Mouse (Mus musculus): ENCODE results near the gene Mipol1. TPM values are rescaled to one million over a fixed set of nuclear protein-coding genes. Genes with fewer than 3 reads are reported as not detected.
"Not testable (repeated sequence)": the region's sequence is repeated elsewhere in the genome, so short reads cannot be mapped to it uniquely, and the experiment has no call there.

The Mipol1 gene
- total and polyA plus RNA-seq, 3 experiments, result 6.4 to 10.4 (median 6.6) TPM

GRCm38 (mm10) chr12:57428243-57428642 lies 198.0 kb downstream of the Mipol1 start:
- Histone ChIP-seq H3K36me3 (replicated peaks in 1 of 2; ENCODE audit: control insufficient read depth in 1 of 2, insufficient read depth in 1 of 2, low read length in 1 of 2) (no peaks in the 10 kb centered on the region), H3K79me2 (replicated peaks; ENCODE audit: control insufficient read depth, extremely low read depth, insufficient read depth, poor library complexity, severe bottlenecking) (no peaks in the 10 kb centered on the region), H3K4me3 (replicated peaks in 1 of 3; ENCODE audit: low read depth in 2 of 3, low read length in 2 of 3, poor library complexity in 1 of 3) (no peak overlapping the region), H3K4me1 (ENCODE audit: control insufficient read depth in 1 of 2, insufficient read depth in 2 of 2) (no peaks in the 10 kb centered on the region), H3K9ac (ENCODE audit: insufficient read depth, low read depth) (no peak overlapping the region), H3K27me3 (replicated peaks) (no peaks in the 10 kb centered on the region), H3K27ac (ENCODE audit: insufficient read depth, low read depth) (no peak overlapping the region), H3K4me2 (ENCODE audit: insufficient read depth, low read depth, poor library complexity, severe bottlenecking) (no peak overlapping the region), H3K9me3 (replicated peaks; ENCODE audit: low read length) (no peaks in the 10 kb centered on the region)
- TF ChIP-seq KAT2A (IDR thresholded peaks at IDR 0.05; ENCODE audit: insufficient replicate concordance, low read length) (no peak), MAZ (IDR thresholded peaks at IDR 0.05; ENCODE audit: low read depth, low read length) (no peak), ETS1 (conservative IDR thresholded peaks at IDR 0.05; ENCODE audit: low read depth, low read length) (no peak), POLR2AphosphoS2 (IDR thresholded peaks at IDR 0.05; ENCODE audit: low read depth, low read length) (no peak), ELF1 (IDR thresholded peaks at IDR 0.05; ENCODE audit: low read depth, low read length) (no peak), POLR2A (IDR thresholded peaks at IDR 0.05; ENCODE audit: low read depth, low read length) (no peak), E2F4 (IDR thresholded peaks at IDR 0.05; ENCODE audit: insufficient replicate concordance, low read depth, low read length) (no peak), UBTF (IDR thresholded peaks at IDR 0.05; ENCODE audit: low read depth, low read length) (no peak), IRF4 (IDR thresholded peaks at IDR 0.05; ENCODE audit: low read depth, low read length) (no peak), EP300 (IDR thresholded peaks at IDR 0.05; ENCODE audit: low read length) (no peak), MEF2A (IDR thresholded peaks at IDR 0.05; ENCODE audit: borderline replicate concordance, low read depth, low read length) (no peak), USF2 (conservative IDR thresholded peaks at IDR 0.05; ENCODE audit: low read depth, low read length) (no peak), USF1 (IDR thresholded peaks at IDR 0.05; ENCODE audit: low read depth, low read length) (no peak), RCOR1 (conservative IDR thresholded peaks at IDR 0.05; ENCODE audit: low read depth, low read length) (no peak)
- dilution Hi-C loops (cut with MboI; ENCODE audit: extremely low pct_ligation_motif_present, extremely low pct_unique_long_range_greater_than_20kb, low sequenced_read_pairs) (no loop called here), in situ Hi-C loops (cut with MboI; ENCODE audit: low pct_ligation_motif_present, low pct_unique_long_range_greater_than_20kb, low sequenced_read_pairs) (no loop called here)
- DNase-seq (ENCODE audit: extremely low read depth), result no peak

- H3K4me2 ChIP-seq (ENCODE audit: insufficient read depth, low read depth, poor library complexity, severe bottlenecking), result no peak overlapping the region
- H3K27ac ChIP-seq (ENCODE audit: insufficient read depth, low read depth), result no peak overlapping the region
- no peaks in the 10 kb centered on the region for H3K79me2 ChIP-seq (replicated peaks; ENCODE audit: control insufficient read depth, extremely low read depth, insufficient read depth, poor library complexity, severe bottlenecking)
- in situ Hi-C loops (cut with MboI; ENCODE audit: low pct_ligation_motif_present, low pct_unique_long_range_greater_than_20kb, low sequenced_read_pairs), result no loop called here
- no peaks in the 10 kb centered on the region for H3K27me3 ChIP-seq (replicated peaks)
- TF ChIP-seq RCOR1 (conservative IDR thresholded peaks at IDR 0.05; ENCODE audit: low read depth, low read length) (no peak), GABPA (IDR thresholded peaks at IDR 0.05; ENCODE audit: insufficient replicate concordance, low read depth, low read length) (no peak), USF2 (conservative IDR thresholded peaks at IDR 0.05; ENCODE audit: low read depth, low read length) (no peak), JUND (conservative IDR thresholded peaks at IDR 0.05; ENCODE audit: low read depth, low read length) (no peak), HCFC1 (IDR thresholded peaks at IDR 0.05; ENCODE audit: low read depth, low read length) (no peak), UBTF (IDR thresholded peaks at IDR 0.05; ENCODE audit: low read depth, low read length) (no peak)
- no peak overlapping the region for H3K9ac ChIP-seq (ENCODE audit: insufficient read depth, low read depth)
- H3K4me3 ChIP-seq (replicated peaks in 1 of 3; ENCODE audit: low read depth in 2 of 3, low read length in 2 of 3, poor library complexity in 1 of 3), result no peak overlapping the region
- H3K9me3 ChIP-seq (replicated peaks; ENCODE audit: low read length), result no peaks in the 10 kb centered on the region
- no peaks in the 10 kb centered on the region for H3K4me1 ChIP-seq (ENCODE audit: control insufficient read depth in 1 of 2, insufficient read depth in 2 of 2)
- dilution Hi-C loops (cut with MboI; ENCODE audit: extremely low pct_ligation_motif_present, extremely low pct_unique_long_range_greater_than_20kb, low sequenced_read_pairs), result no loop called here
- H3K36me3 ChIP-seq (replicated peaks in 1 of 2; ENCODE audit: control insufficient read depth in 1 of 2, insufficient read depth in 1 of 2, low read length in 1 of 2), result no peaks in the 10 kb centered on the region
- DNase-seq (ENCODE audit: extremely low read depth), result no peak
These were observed 198.5 kb downstream of the Mipol1 start for GRCm38 (mm10) chr12:57428767-57429166.

- H3K4me2 ChIP-seq (ENCODE audit: insufficient read depth, low read depth, poor library complexity, severe bottlenecking); H3K4me1 ChIP-seq (ENCODE audit: control insufficient read depth in 1 of 2, insufficient read depth in 2 of 2); H3K27me3 ChIP-seq (replicated peaks); H3K36me3 ChIP-seq (replicated peaks in 1 of 2; ENCODE audit: control insufficient read depth in 1 of 2, insufficient read depth in 1 of 2, low read length in 1 of 2); H3K9me3 ChIP-seq (replicated peaks; ENCODE audit: low read length); H3K79me2 ChIP-seq (replicated peaks; ENCODE audit: control insufficient read depth, extremely low read depth, insufficient read depth, poor library complexity, severe bottlenecking); in situ Hi-C loops (cut with MboI; ENCODE audit: low pct_ligation_motif_present, low pct_unique_long_range_greater_than_20kb, low sequenced_read_pairs); H3K27ac ChIP-seq (ENCODE audit: insufficient read depth, low read depth); H3K9ac ChIP-seq (ENCODE audit: insufficient read depth, low read depth); H3K4me3 ChIP-seq (replicated peaks in 1 of 3; ENCODE audit: low read depth in 2 of 3, low read length in 2 of 3, poor library complexity in 1 of 3); DNase-seq (ENCODE audit: extremely low read depth); dilution Hi-C loops (cut with MboI; ENCODE audit: extremely low pct_ligation_motif_present, extremely low pct_unique_long_range_greater_than_20kb, low sequenced_read_pairs): not testable (repeated sequence)
These were observed 206.9 kb downstream of the Mipol1 start for GRCm38 (mm10) chr12:57436939-57437659.
